Mouse (Mus musculus) heart, embryonic 15.5 days (tissue): Measurements from ENCODE around the gene Myo9a. TPM values are rescaled to one million over a fixed set of nuclear protein-coding genes. Genes with fewer than 3 reads are reported as not detected.

Experiments
- ATAC-seq: fragments of 200-750 bp; cut with Nextera tagmentation; replicated peaks from 2 replicates; pipeline ENCODE4 v1.8.0; 2017; ENCODE audit warnings: low read depth, moderate TSS enrichment; ENCODE audit not compliant: insufficient number of reproducible peaks, insufficient read depth, low FRiP score
- H3K27ac ChIP-seq: fragments of 300-500 bp; sonication (generic); 2 replicates; pipeline ENCODE4 v1.5.1; 2015; ENCODE audit warnings: mild to moderate bottlenecking, inconsistent platforms
- H3K27me3 ChIP-seq: fragments of 300-500 bp; sonication (generic); 2 replicates; pipeline ENCODE4 v1.6.1; 2015; ENCODE audit warnings: inconsistent platforms
- H3K36me3 ChIP-seq: fragments of 300-500 bp; sonication (generic); 2 replicates; pipeline ENCODE4 v1.6.1; 2015; ENCODE audit warnings: mild to moderate bottlenecking, inconsistent platforms
- H3K4me1 ChIP-seq: fragments of 300-500 bp; sonication (generic); replicated peaks from 2 replicates; pipeline ENCODE4 v1.6.1; 2015; ENCODE audit warnings: inconsistent platforms
- H3K4me2 ChIP-seq: fragments of 300-500 bp; sonication (generic); 2 replicates; pipeline ENCODE4 v1.6.1; 2015; ENCODE audit warnings: inconsistent platforms, mild to moderate bottlenecking, moderate library complexity
- H3K4me3 ChIP-seq: fragments of 300-500 bp; sonication (generic); 2 replicates; pipeline ENCODE4 v1.5.1; 2015; ENCODE audit warnings: mild to moderate bottlenecking, inconsistent platforms
- H3K9ac ChIP-seq: fragments of 300-500 bp; sonication (generic); 2 replicates; pipeline ENCODE4 v1.6.1; 2015; ENCODE audit warnings: mild to moderate bottlenecking, inconsistent platforms
- H3K9me3 ChIP-seq: fragments of 300-500 bp; sonication (generic); replicated peaks from 2 replicates; pipeline ENCODE4 v1.6.1; 2016; ENCODE audit warnings: inconsistent platforms
- WGBS: fragments of 180-500 bp; shearing (Covaris S2); methylation state at CpG from one replicate; pipeline ENCODE4 v1.1.7; 2015; ENCODE audit warnings: mixed read lengths; 5-methylcytosine and 5-hydroxymethylcytosine counted together
- polyA plus RNA-seq: library from polyadenylated mRNA; unstranded; fragments of >200 nt; fragmentation: Nextera tagmentation; extraction: Ambion mirVana; gene quantifications from 2 replicates; pipeline ENCODE4 v1.2.1, GENCODE M21; 2015

Myo9a gene
- polyA plus RNA-seq, 1 experiment from 2014 or later = 7.7 TPM

DNA sequence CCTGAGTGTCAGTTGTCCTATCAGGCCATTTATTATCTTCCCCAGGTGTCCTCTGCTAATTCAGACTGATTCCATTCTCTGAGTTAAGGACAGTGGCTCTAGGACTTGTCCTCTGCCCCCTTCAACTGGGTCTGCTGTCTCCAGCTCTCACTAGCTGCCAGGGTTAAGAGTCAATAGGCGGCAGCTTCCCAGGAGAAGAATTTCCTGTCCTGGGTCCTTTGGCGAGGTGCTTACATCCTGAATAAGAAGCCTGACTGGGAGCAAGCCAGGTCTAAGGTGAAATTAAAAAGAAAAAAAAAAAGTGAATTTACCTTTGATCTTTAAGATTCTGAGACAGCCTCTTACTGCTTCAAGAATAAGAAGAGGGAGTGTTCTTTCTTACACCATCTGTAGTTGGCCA lies 189.0 kb downstream of the Myo9a start:
- Histone ChIP-seq H3K9me3 (no peaks in the 10 kb centered on the region), H3K36me3 (no peaks in the 10 kb centered on the region), H3K4me3 (no peak overlapping the region), H3K4me2 (no peak overlapping the region), H3K27me3 (no peaks in the 10 kb centered on the region), H3K4me1 (peaks cover 15% of the 10 kb centered on the region), H3K27ac (no peak overlapping the region), H3K9ac (no peak overlapping the region)
- 52% methylated on average over 2 of the region's 2 CpGs for WGBS
- no peak for ATAC-seq

DNA sequence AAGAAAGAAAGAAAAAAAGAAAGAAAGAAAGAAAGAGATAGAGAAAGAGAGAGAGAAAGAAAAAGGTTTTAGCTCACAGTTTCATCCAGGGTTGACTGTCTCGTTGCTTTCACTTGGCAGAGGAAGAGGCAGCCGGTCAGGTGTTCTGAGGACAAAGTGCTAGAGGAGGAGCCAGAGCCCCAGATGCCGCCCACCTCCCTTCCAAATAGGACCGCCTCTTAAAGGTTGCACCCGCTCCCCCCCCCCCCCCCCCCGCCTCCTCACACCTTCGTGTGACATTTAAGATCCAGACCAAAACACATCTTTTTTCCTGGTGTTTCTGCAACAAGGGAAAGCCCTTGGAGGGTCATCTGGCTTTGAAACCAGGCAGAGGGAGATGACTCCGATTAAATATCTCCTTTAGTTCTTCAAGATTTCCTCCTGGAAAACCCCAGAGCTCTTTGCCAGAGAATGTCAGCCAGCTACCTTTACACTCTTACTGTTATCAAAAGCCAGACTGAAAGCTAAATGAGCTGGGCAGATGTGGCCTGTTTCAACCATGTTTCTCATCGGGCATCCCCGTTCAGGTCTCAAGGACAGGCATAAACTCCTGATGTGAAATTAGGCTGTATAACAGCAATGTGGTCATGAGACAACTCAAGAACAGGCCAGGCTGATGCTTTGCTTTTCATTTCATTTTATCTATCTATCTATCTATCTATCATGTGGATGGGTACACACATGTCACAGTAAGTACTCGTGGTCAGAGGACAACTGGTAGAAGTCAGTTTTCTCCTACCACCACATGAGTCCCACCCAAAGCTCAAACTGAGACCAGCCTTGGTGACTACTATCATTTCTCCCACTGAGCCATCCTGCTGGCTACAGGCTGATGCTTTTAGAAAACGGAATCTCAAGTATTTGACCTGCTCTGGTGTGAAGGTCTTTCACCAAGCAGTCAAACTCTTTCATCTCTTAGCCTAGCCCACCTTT lies 190.5 kb downstream of the Myo9a start:
- WGBS = 59% methylated on average over 12 of the region's 12 CpGs
- H3K9me3 ChIP-seq = no peaks in the 10 kb centered on the region
- H3K27ac ChIP-seq = 0 out of 2 replicates have a peak overlapping the region, but pooled peaks have one; percentile 31
- H3K4me1 ChIP-seq = peaks cover 15% of the 10 kb centered on the region
- no peak overlapping the region for H3K9ac ChIP-seq
- H3K4me3 ChIP-seq = no peak overlapping the region
- ATAC-seq = no peak
- H3K36me3 ChIP-seq = no peaks in the 10 kb centered on the region
- no peaks in the 10 kb centered on the region for H3K27me3 ChIP-seq
- H3K4me2 ChIP-seq = peak overlapping the region; percentile 25; the same call in 1 of the 2 replicates

DNA sequence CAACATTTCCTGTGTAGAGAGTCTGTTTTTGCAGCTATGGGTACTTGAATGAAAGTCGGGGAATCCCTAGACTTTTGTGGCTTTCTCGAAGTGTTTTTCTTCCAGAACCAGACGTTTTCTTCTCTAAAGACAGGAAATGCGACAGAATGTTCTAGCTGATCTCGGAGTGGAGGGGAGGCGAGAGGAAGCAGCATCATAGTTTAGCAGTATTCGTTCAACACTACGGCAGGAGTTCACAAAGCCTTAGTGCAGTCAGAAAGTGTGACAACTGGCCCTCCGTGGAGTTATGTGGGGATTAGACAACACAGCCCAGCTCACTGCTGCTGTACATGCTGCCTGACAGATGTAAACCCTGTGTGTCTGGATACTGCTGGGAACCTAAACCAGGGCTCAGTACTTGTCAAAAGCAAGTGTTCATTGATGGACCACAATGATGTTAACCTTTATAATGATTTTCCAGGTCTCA lies 191.2 kb downstream of the Myo9a start:
- WGBS = 22% methylated on average over 9 of the region's 9 CpGs
- no peaks in the 10 kb centered on the region for H3K36me3 ChIP-seq
- H3K9me3 ChIP-seq = no peaks in the 10 kb centered on the region
- H3K4me2 ChIP-seq = peak overlapping the region; percentile 25; the same call in 1 of the 2 replicates
- no peak overlapping the region for H3K4me3 ChIP-seq
- H3K27ac ChIP-seq = 0 out of 2 replicates have a peak overlapping the region, but pooled peaks have one; percentile 31
- no peak overlapping the region for H3K9ac ChIP-seq
- peaks cover 15% of the 10 kb centered on the region for H3K4me1 ChIP-seq
- no peaks in the 10 kb centered on the region for H3K27me3 ChIP-seq
- ATAC-seq = no peak

DNA sequence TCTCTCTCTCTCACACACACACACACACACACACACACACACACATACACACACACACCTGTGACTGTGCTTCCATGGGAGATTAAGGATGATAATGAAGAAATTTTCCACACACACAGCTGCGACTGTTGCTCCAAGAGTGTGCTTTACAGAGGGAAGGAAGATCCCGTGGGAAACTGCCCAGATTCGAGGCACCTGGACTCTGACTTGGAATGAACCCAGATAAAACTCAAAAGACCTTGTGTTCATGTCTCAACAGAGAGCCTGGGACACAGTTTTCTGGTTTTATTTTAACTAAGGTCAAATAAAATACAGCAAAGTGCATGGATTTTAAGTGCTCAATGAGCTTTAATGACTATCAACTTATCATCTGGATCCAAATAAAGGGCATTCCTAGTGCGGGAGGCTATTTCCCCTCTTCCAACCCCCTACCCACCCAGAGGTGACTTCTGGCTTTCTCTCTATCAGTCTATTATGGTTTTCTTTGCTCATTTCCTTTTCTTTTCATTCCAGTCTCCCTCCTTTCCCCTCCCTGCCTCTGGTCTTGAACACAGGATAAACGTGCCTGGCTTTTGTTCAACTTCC lies 191.9 kb downstream of the Myo9a start:
- WGBS = 44% methylated on average over 5 of the region's 5 CpGs
- Histone ChIP-seq H3K4me1 (peaks cover 15% of the 10 kb centered on the region), H3K9ac (no peak overlapping the region), H3K27ac (no peak overlapping the region), H3K9me3 (no peaks in the 10 kb centered on the region), H3K4me2 (no peak overlapping the region), H3K4me3 (no peak overlapping the region), H3K27me3 (no peaks in the 10 kb centered on the region), H3K36me3 (no peaks in the 10 kb centered on the region)
- ATAC-seq = no peak

DNA sequence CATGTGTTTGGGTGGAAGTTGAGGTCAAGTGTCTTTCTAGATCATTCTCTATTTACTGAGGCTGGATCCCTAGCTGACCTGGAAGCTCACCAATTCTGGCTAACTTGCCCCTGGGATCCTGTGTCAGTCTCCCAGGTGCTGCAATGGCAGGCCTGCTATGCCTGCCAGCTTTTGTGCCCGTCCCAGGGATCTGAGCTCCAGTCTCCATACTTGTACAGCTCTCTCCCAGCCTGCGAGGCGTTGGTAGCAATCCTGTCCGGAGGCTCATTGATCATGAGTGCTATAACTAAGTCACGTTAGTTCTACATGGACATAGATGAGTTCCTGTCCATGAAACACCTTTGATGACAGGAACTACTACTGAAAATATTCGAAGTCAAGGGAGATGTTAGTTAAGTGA lies 193.1 kb downstream of the Myo9a start:
- H3K4me2 ChIP-seq = no peak overlapping the region
- ATAC-seq = no peak
- H3K4me1 ChIP-seq = peaks cover 15% of the 10 kb centered on the region
- 87% methylated on average over 6 of the region's 6 CpGs for WGBS
- H3K4me3 ChIP-seq = no peak overlapping the region
- H3K9ac ChIP-seq = no peak overlapping the region
- no peaks in the 10 kb centered on the region for H3K27me3 ChIP-seq
- H3K9me3 ChIP-seq = no peaks in the 10 kb centered on the region
- H3K27ac ChIP-seq = no peak overlapping the region
- no peaks in the 10 kb centered on the region for H3K36me3 ChIP-seq

DNA sequence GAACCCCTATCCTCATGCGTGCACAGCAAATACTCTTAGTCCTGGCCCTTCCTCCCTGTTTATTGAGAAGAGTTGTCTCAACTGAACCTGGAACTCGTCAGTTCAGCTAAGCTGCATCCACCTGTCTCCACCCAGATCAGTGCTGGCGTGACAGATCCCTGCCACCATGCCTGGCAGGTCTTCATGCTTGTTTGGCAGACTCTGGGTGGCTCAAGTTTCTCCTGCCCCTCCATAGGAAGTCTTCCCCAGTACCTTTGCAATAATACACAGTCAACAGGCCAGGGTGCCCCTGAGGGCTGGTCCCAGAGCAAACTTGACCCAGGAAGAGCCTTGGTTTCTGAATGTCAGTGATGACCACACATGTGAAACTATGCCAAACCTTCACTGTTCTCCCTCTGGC lies 194.5 kb downstream of the Myo9a start:
- Histone ChIP-seq H3K9me3 (no peaks in the 10 kb centered on the region), H3K27ac (no peak overlapping the region), H3K4me1 (peaks cover 15% of the 10 kb centered on the region), H3K9ac (no peak overlapping the region), H3K4me2 (no peak overlapping the region), H3K27me3 (no peaks in the 10 kb centered on the region), H3K4me3 (no peak overlapping the region), H3K36me3 (no peaks in the 10 kb centered on the region)
- WGBS = 80% methylated on average over 3 of the region's 3 CpGs
- no peak for ATAC-seq

DNA sequence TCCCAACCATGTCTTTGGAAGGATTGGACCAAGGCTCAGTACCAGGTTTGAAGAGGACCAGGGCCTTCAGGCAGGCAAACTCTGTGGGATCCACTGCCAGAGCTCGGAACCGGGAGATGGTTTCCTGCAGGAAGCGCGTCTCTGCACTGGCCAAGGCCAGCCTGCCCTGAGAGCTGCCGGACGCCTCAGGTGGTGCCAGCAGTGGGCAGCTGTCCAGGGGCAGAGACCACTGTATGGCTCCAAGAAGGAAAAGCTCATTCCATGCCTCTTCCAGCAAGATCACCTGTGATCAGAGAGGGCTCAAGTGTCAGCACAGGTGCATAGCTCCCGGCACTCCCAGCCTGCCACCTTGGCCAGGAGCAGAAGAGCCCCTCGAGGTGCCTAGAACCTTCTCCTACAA lies 196.6 kb downstream of the Myo9a start:
- no peaks in the 10 kb centered on the region for H3K36me3 ChIP-seq
- H3K9me3 ChIP-seq = no peaks in the 10 kb centered on the region
- peaks cover 5% of the 10 kb centered on the region for H3K4me1 ChIP-seq
- H3K4me3 ChIP-seq = no peak overlapping the region
- no peak overlapping the region for H3K4me2 ChIP-seq
- no peak for ATAC-seq
- no peak overlapping the region for H3K27ac ChIP-seq
- H3K9ac ChIP-seq = no peak overlapping the region
- no peaks in the 10 kb centered on the region for H3K27me3 ChIP-seq
- 80% methylated on average over 8 of the region's 8 CpGs for WGBS

DNA sequence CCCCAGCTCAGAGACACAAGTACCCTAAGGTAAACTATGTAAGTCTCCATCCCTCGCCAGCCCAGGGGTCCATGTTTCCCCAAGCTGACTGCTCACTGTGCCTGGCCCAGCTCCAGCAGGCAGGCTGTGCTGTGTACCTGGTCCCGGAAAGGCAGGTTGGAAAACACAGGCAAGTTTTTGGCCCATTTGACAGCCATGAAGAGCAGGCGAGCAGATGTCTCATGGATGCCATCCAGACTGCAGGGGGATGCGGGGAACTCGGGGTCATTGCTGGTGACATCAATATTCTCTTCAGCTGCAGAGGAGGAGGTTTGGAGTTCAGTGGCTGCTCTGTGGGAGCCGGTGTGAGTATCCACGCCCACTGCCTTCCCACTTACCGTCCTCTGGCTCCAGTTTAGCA lies 197.5 kb downstream of the Myo9a start:
- Histone ChIP-seq H3K4me1 (peaks cover 4% of the 10 kb centered on the region), H3K4me2 (no peak overlapping the region), H3K4me3 (no peak overlapping the region), H3K36me3 (no peaks in the 10 kb centered on the region), H3K27me3 (no peaks in the 10 kb centered on the region), H3K27ac (no peak overlapping the region), H3K9me3 (no peaks in the 10 kb centered on the region), H3K9ac (no peak overlapping the region)
- WGBS = 52% methylated on average over 8 of the region's 8 CpGs
- no peak for ATAC-seq

DNA sequence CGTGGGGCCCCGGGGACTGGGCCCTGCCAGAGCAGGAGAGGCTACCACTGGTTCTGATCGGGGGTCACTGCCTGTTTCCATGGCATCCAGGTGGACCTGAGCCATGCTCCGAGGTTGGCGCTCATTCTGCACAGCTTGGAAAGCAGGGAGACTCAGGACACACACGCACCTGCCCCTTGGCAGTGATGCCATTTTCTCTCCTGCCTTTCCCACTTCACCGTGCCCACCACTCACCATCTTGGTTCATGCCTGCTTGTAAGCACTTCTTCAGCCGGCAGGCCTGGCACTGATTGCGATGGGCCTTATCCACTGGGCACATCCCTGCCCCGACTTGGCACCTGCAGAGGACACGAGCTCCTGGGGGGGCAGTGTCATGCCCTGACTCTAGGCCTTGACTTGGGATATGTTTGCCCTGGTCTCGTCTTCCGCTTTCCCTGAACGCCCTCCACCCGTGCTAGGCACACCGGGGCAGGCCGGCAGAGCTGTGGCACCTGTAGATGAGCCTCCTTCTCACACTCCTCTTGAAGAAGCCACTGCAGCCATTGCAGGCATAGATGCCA lies 198.1 kb downstream of the Myo9a start:
- Histone ChIP-seq H3K4me3 (no peak overlapping the region), H3K27ac (no peak overlapping the region), H3K27me3 (no peaks in the 10 kb centered on the region), H3K9ac (no peak overlapping the region), H3K9me3 (no peaks in the 10 kb centered on the region), H3K4me1 (peaks cover 4% of the 10 kb centered on the region), H3K36me3 (no peaks in the 10 kb centered on the region), H3K4me2 (no peak overlapping the region)
- WGBS = 86% methylated on average over 17 of the region's 17 CpGs
- ATAC-seq = no peak

DNA sequence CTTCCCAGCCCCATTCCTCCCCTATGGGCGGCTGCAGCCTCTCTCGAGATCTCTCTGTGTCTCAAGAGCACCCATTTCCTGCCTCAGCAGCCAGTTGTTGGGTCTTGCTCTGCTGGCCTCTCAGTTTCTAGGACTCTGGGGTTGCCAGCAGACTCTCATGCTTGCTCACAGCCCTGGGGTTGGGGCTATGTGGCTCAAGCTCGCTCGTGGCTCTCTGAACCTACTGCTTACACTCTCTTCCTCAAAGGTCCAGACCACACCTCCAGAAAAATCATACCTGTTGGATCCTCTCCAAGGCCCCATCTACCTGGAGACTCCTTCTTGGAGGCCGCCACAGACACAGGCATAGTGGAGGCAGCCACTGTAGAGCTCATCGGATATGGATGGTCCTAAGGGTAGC lies 198.8 kb downstream of the Myo9a start:
- Histone ChIP-seq H3K4me1 (peaks cover 4% of the 10 kb centered on the region), H3K4me3 (no peak overlapping the region)
- ATAC-seq = no peak

DNA sequence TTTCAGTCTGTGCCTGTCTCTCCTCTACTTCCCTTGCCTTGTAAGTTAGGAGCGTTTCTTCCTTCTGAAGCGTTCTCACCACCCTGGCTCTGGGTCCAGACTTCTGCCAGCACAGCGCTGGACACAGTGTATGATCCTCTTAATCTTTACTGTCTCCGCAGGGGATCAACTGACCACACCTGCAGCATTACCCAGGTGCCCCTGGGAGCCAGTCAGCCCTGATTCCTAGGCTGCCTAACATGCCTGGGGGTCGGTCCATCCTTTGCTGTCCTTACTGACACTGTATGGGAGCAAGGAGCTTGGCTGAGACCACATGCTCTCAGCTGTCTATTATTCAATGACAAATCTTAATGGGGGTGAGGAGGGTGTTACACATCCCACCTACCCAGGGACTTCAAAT lies 199.3 kb downstream of the Myo9a start:
- H3K4me3 ChIP-seq = no peak overlapping the region
- no peak for ATAC-seq
- no peak overlapping the region for H3K9ac ChIP-seq
- H3K9me3 ChIP-seq = no peaks in the 10 kb centered on the region
- H3K36me3 ChIP-seq = no peaks in the 10 kb centered on the region
- H3K27ac ChIP-seq = no peak overlapping the region
- no peak overlapping the region for H3K4me2 ChIP-seq
- peaks cover 5% of the 10 kb centered on the region for H3K4me1 ChIP-seq
- WGBS = 83% methylated on average over 5 of the region's 5 CpGs
- H3K27me3 ChIP-seq = no peaks in the 10 kb centered on the region

More for the DNA sequence above, 198.8 kb downstream of the Myo9a start:
- Histone ChIP-seq H3K9me3 (no peaks in the 10 kb centered on the region), H3K9ac (no peak overlapping the region), H3K27me3 (no peaks in the 10 kb centered on the region), H3K36me3 (no peaks in the 10 kb centered on the region), H3K4me2 (no peak overlapping the region), H3K27ac (no peak overlapping the region)
- 76% methylated on average over 6 of the region's 6 CpGs for WGBS
